Mouse (Mus musculus): ENCODE measurements at regions not wholly inside any gene's neighbourhood (a gene's known extent, or its start where the extent isn't known, plus 50 kb on each side); places are given as distances from the start of the nearest gene placed in this dataset.
"Not testable (repeated sequence)": the region's sequence is repeated elsewhere in the genome, so short reads cannot be mapped to it uniquely, and the experiment has no call there.

GRCm38 (mm10) chr4:145774241-145774761 lies 94.3 kb upstream of the Zfp986 start:
- peak; percentile 54 to 59 for DNase-seq
- intact Hi-C loops (cut with DNase I) = not testable (repeated sequence)

- intact Hi-C loops (cut with DNase I); DNase-seq: not testable (repeated sequence)
These were observed 93.7 kb upstream of the Zfp986 start for GRCm38 (mm10) chr4:145774884-145775283.

GRCm38 (mm10) chr4:145776531-145776930 lies 92.1 kb upstream of the Zfp986 start:
- DNase-seq; intact Hi-C loops (cut with DNase I): not testable (repeated sequence)

- DNase-seq; intact Hi-C loops (cut with DNase I): not testable (repeated sequence)
These were observed 87.2 kb upstream of the Zfp986 start for GRCm38 (mm10) chr4:145781281-145781896.

GRCm38 (mm10) chr4:145814674-145815073 lies 53.9 kb upstream of the Zfp986 start:
- intact Hi-C loops (cut with DNase I); DNase-seq: not testable (repeated sequence)

All from heart, postnatal 14 days (tissue).